Mouse (Mus musculus): ENCODE measurements around the gene Nkiras1. TPM values are rescaled to one million over a fixed set of nuclear protein-coding genes. Genes with fewer than 3 reads are reported as not detected.
"Not testable (repeated sequence)": the region's sequence is repeated elsewhere in the genome, so short reads cannot be mapped to it uniquely, and the experiment has no call there.

Nkiras1 gene
- polyA plus RNA-seq (2015; fragmentation: Nextera tagmentation; extraction: Ambion mirVana): 18.0 and 18.1 TPM in 2 replicates

GRCm38 (mm10) chr14:18270529-18271441 is at the start of gene Nkiras1, which contains the start of gene Rpl15:
Nkiras1 (plus strand) TSS chr14:18271136.
Rpl15 (minus strand) TSS chr14:18271391.
- Histone ChIP-seq H3K27me3 (ENCODE audit: insufficient read depth, low read length) (no peaks in the 10 kb centered on the region), H3K36me3 (ENCODE audit: insufficient read depth, low read length) (peaks cover 14% of the 10 kb centered on the region; the same call in 1 of the 2 replicates), H3K4me1 (replicated peaks; ENCODE audit: insufficient read depth, low read length) (no peaks in the 10 kb centered on the region), H3K4me2 (ENCODE audit: low read length) (peak within 1 kb of the TSS; percentile 74), H3K9me3 (replicated peaks; ENCODE audit: low read length) (no peaks in the 10 kb centered on the region), H3K9ac (ENCODE audit: low read depth, low read length) (peak within 1 kb of the TSS; percentile 98), H3K27ac (peak within 1 kb of the TSS; percentile 88), H3K4me3 (replicated peaks; ENCODE audit: low read depth, low read length) (peak within 1 kb of the TSS; percentile 97)
- peak; percentile 99 for DNase-seq (ENCODE audit: low spot score)
- WGBS: under 1% methylated on average over 78 of the region's 78 CpGs
- TF ChIP-seq CTCF (IDR thresholded peaks at IDR 0.05; ENCODE audit: low read depth): peak; percentile 29; the same call in 1 of the 2 replicates
- ATAC-seq (replicated peaks; ENCODE audit: low FRiP score, low read depth): peak; percentile 99

GRCm38 (mm10) chr14:18221977-18222376 is 49.0 kb upstream of the Nkiras1 start:
- H3K4me2 ChIP-seq (ENCODE audit: low read length): no peak overlapping the region
- DNase-seq (ENCODE audit: low spot score) (no peak), ATAC-seq (replicated peaks; ENCODE audit: low FRiP score, low read depth) (no peak)
- H3K27me3 ChIP-seq (ENCODE audit: insufficient read depth, low read length): no peaks in the 10 kb centered on the region
- no peaks in the 10 kb centered on the region for H3K36me3 ChIP-seq (ENCODE audit: insufficient read depth, low read length)
- no peaks in the 10 kb centered on the region for H3K9me3 ChIP-seq (replicated peaks; ENCODE audit: low read length)
- H3K27ac ChIP-seq: no peak overlapping the region
- H3K4me1 ChIP-seq (replicated peaks; ENCODE audit: insufficient read depth, low read length): no peaks in the 10 kb centered on the region
- H3K4me3 ChIP-seq (replicated peaks; ENCODE audit: low read depth, low read length): no peak overlapping the region
- 94% methylated on average over 6 of the region's 6 CpGs for WGBS
- TF ChIP-seq CTCF (IDR thresholded peaks at IDR 0.05; ENCODE audit: low read depth): no peak
- no peak overlapping the region for H3K9ac ChIP-seq (ENCODE audit: low read depth, low read length)

- not testable (repeated sequence) for H3K4me2 ChIP-seq (ENCODE audit: low read length)
- WGBS: 92% methylated on average over 11 of the region's 11 CpGs
Observed at GRCm38 (mm10) chr14:18225431-18225830, 45.5 kb upstream of the Nkiras1 start.

GRCm38 (mm10) chr14:18226181-18226580 is 44.8 kb upstream of the Nkiras1 start:
- H3K27ac ChIP-seq; H3K27me3 ChIP-seq (ENCODE audit: insufficient read depth, low read length); H3K9ac ChIP-seq (ENCODE audit: low read depth, low read length); H3K9me3 ChIP-seq (replicated peaks; ENCODE audit: low read length); ATAC-seq (replicated peaks; ENCODE audit: low FRiP score, low read depth); H3K4me3 ChIP-seq (replicated peaks; ENCODE audit: low read depth, low read length); H3K4me1 ChIP-seq (replicated peaks; ENCODE audit: insufficient read depth, low read length); H3K36me3 ChIP-seq (ENCODE audit: insufficient read depth, low read length); H3K4me2 ChIP-seq (ENCODE audit: low read length); DNase-seq (ENCODE audit: low spot score): not testable (repeated sequence)
- 76% methylated on average over 11 of the region's 11 CpGs for WGBS

More at GRCm38 (mm10) chr14:18225431-18225830, 45.5 kb upstream of the Nkiras1 start:
- not testable (repeated sequence) for DNase-seq (ENCODE audit: low spot score); H3K27ac ChIP-seq; H3K4me3 ChIP-seq (replicated peaks; ENCODE audit: low read depth, low read length); H3K9ac ChIP-seq (ENCODE audit: low read depth, low read length); H3K4me1 ChIP-seq (replicated peaks; ENCODE audit: insufficient read depth, low read length); ATAC-seq (replicated peaks; ENCODE audit: low FRiP score, low read depth); H3K9me3 ChIP-seq (replicated peaks; ENCODE audit: low read length); H3K27me3 ChIP-seq (ENCODE audit: insufficient read depth, low read length); H3K36me3 ChIP-seq (ENCODE audit: insufficient read depth, low read length)

- H3K27me3 ChIP-seq (ENCODE audit: insufficient read depth, low read length); H3K4me2 ChIP-seq (ENCODE audit: low read length): not testable (repeated sequence)
Observed at GRCm38 (mm10) chr14:18229751-18230150, 41.2 kb upstream of the Nkiras1 start.

GRCm38 (mm10) chr14:18231866-18232265 is 39.1 kb upstream of the Nkiras1 start:
- H3K27me3 ChIP-seq (ENCODE audit: insufficient read depth, low read length); H3K4me3 ChIP-seq (replicated peaks; ENCODE audit: low read depth, low read length); DNase-seq (ENCODE audit: low spot score); H3K4me1 ChIP-seq (replicated peaks; ENCODE audit: insufficient read depth, low read length); H3K27ac ChIP-seq; H3K4me2 ChIP-seq (ENCODE audit: low read length); H3K9me3 ChIP-seq (replicated peaks; ENCODE audit: low read length); H3K9ac ChIP-seq (ENCODE audit: low read depth, low read length); ATAC-seq (replicated peaks; ENCODE audit: low FRiP score, low read depth); H3K36me3 ChIP-seq (ENCODE audit: insufficient read depth, low read length): not testable (repeated sequence)
- WGBS: 86% methylated on average over 8 of the region's 8 CpGs

More at GRCm38 (mm10) chr14:18229751-18230150, 41.2 kb upstream of the Nkiras1 start:
- not testable (repeated sequence) for H3K9me3 ChIP-seq (replicated peaks; ENCODE audit: low read length); H3K27ac ChIP-seq; ATAC-seq (replicated peaks; ENCODE audit: low FRiP score, low read depth); H3K9ac ChIP-seq (ENCODE audit: low read depth, low read length); H3K4me1 ChIP-seq (replicated peaks; ENCODE audit: insufficient read depth, low read length); H3K36me3 ChIP-seq (ENCODE audit: insufficient read depth, low read length); H3K4me3 ChIP-seq (replicated peaks; ENCODE audit: low read depth, low read length); DNase-seq (ENCODE audit: low spot score)
- WGBS: 92% methylated on average over 10 of the region's 10 CpGs
